Comparison of ENCODE assay signal across 10 mouse cellular contexts in genomic region chr11:70227126-70227525, GRCm38 (mm10). TPM values are rescaled to one million over a fixed set of nuclear protein-coding genes. Genes with fewer than 3 reads are reported as not detected.
A peak's percentile ranks its signal among the peaks of the same experiment; 100 is the strongest.
DNase-seq lines count a peak whose midpoint lies in the region; ATAC-seq lines count a peak whose summit lies in the region.
"Had no signal": no experiment of that assay in that cellular context is flagged by ENCODE, and none has a peak within 500 bp of the region (broad histone marks: within the 10 kb centered on the region; RNA-seq: fewer than 3 reads in every experiment).

No protein-coding gene starts in this region.

- peak; percentile 39 to 46 for DNase-seq in frontal cortex, postnatal 14 days (ENCODE audit: low spot score in 2 of 2)
- DNase-seq in frontal cortex, postnatal 25 days (ENCODE audit: low spot score in 2 of 2) = no peak
- peak; percentile 77 to 82 for DNase-seq in right cerebral cortex, postnatal 10 days (ENCODE audit: low spot score in 2 of 2)
- no peak for DNase-seq in right cerebral cortex, postnatal 14 days
- DNase-seq in urinary bladder, adult 18-20 months (ENCODE audit: low spot score in 2 of 2) = no peak
- DNase-seq in T-cell, adult 2 months (ENCODE audit: low spot score) = no peak
- no peak for DNase-seq in ovary, postnatal 10 days (ENCODE audit: low spot score)
- DNase-seq: adrenal gland, postnatal 36 days had no signal

- H3K9me3 ChIP-seq in liver, embryonic 12.5 days (replicated peaks) = no peaks in the 10 kb centered on the region

- peaks cover 50% of the 10 kb centered on the region for H3K27me3 ChIP-seq in liver, embryonic 12.5 days (replicated peaks)

- peaks cover 89% of the 10 kb centered on the region for H3K4me1 ChIP-seq in liver, embryonic 12.5 days

- H3K36me3 ChIP-seq in liver, embryonic 12.5 days = no peaks in the 10 kb centered on the region

- no peak for ATAC-seq in liver, embryonic 12.5 days

- 32% methylated on average over 5 of the region's 5 CpGs for WGBS in liver, embryonic 12.5 days (ENCODE audit: insufficient replicate concordance)

- peak overlapping the region; percentile 12 for H3K9ac ChIP-seq in liver, embryonic 12.5 days

- peak overlapping the region; percentile 31 for H3K4me3 ChIP-seq in liver, embryonic 12.5 days

- H3K27ac ChIP-seq in liver, embryonic 12.5 days = peak overlapping the region; percentile 59
- H3K27ac ChIP-seq: macrophage had no signal

- H3K4me2 ChIP-seq in liver, embryonic 12.5 days = peak overlapping the region; percentile 81

RNA-seq across cellular contexts. Expression of gene Bcl6b, which starts 2.5 kb away (rescaled TPM):
- polyA plus RNA-seq in liver, embryonic 12.5 days (2016; fragmentation: Nextera tagmentation; extraction: Ambion mirVana) = 2.8 and 3.8 TPM in 2 replicates
- polyA plus RNA-seq: macrophage had no signal

RNA-seq across cellular contexts. Expression of gene Slc16a13, which starts 6.3 kb away (rescaled TPM):
- polyA plus RNA-seq in liver, embryonic 12.5 days (2016; fragmentation: Nextera tagmentation; extraction: Ambion mirVana) = 6.1 and 8.5 TPM in 2 replicates

RNA-seq across cellular contexts. Expression of gene 0610010K14Rik, which starts 10.6 kb away (rescaled TPM):
- polyA plus RNA-seq in liver, embryonic 12.5 days (2016; fragmentation: Nextera tagmentation; extraction: Ambion mirVana) = 97.4 and 104 TPM in 2 replicates

RNA-seq across cellular contexts. Expression of gene Gm21988, which starts 12.5 kb away (rescaled TPM):
- 6.2 and 7.8 TPM in 2 replicates for polyA plus RNA-seq in liver, embryonic 12.5 days (2016; fragmentation: Nextera tagmentation; extraction: Ambion mirVana)

RNA-seq across cellular contexts. Expression of gene Rnasek, which starts 12.5 kb away (rescaled TPM):
- polyA plus RNA-seq in liver, embryonic 12.5 days (2016; fragmentation: Nextera tagmentation; extraction: Ambion mirVana) = 159 and 173 TPM in 2 replicates

Comparison
In these comparisons a context has a peak if more than half of its experiments do, and no peak if none do; other contexts are left out.
1. DNase-seq: peak in frontal cortex, postnatal 14 days (2 of 2) and right cerebral cortex, postnatal 10 days (2 of 2); none in frontal cortex, postnatal 25 days (0 of 2), right cerebral cortex, postnatal 14 days (single experiment), urinary bladder, adult 18-20 months (0 of 2), T-cell, adult 2 months (single experiment) and ovary, postnatal 10 days (single experiment).